Mouse (Mus musculus) CD8-positive naive resting alpha-beta T cell, adult 2 months (primary cell): ENCODE measurements around the gene Ankrd13b.

ENCODE experiments used
- DNase-seq, 2 experiments: peaks; one replicate each; pipeline ENCODE4 v3.0.0; 2022; ENCODE audit warnings: low read depth in 2 of 2, low spot score in 2 of 2

Ankrd13b gene

GRCm38 (mm10) chr11:77508068-77509021 lies 18.9 kb upstream of the Ankrd13b start:
- DNase-seq = peak; percentile 86 to 87

GRCm38 (mm10) chr11:77507426-77507825 lies 17.9 kb upstream of the Ankrd13b start:
- DNase-seq = no peak

- no peak for DNase-seq
Measured at GRCm38 (mm10) chr11:77506941-77507340, 17.5 kb upstream of the Ankrd13b start.

- no peak for DNase-seq
Measured at GRCm38 (mm10) chr11:77506273-77506672, 16.8 kb upstream of the Ankrd13b start.

- DNase-seq = no peak
Measured at GRCm38 (mm10) chr11:77505291-77505980, 16.0 kb upstream of the Ankrd13b start.

- DNase-seq = no peak
Measured at GRCm38 (mm10) chr11:77504377-77504776, 14.9 kb upstream of the Ankrd13b start.

- DNase-seq = no peak
Measured at GRCm38 (mm10) chr11:77503511-77503910, 14.0 kb upstream of the Ankrd13b start.

GRCm38 (mm10) chr11:77502481-77502880 lies 13.0 kb upstream of the Ankrd13b start:
- no peak for DNase-seq

- DNase-seq = no peak
Measured at GRCm38 (mm10) chr11:77501971-77502370, 12.5 kb upstream of the Ankrd13b start.

- peak; percentile 66 to 74 for DNase-seq
Measured at GRCm38 (mm10) chr11:77501392-77501791, 11.9 kb upstream of the Ankrd13b start.

GRCm38 (mm10) chr11:77500361-77501325 lies 11.2 kb upstream of the Ankrd13b start:
- no peak for DNase-seq

- DNase-seq = no peak
Measured at GRCm38 (mm10) chr11:77499354-77499753, 9.9 kb upstream of the Ankrd13b start.

GRCm38 (mm10) chr11:77498261-77499139 lies 9.0 kb upstream of the Ankrd13b start:
- no peak for DNase-seq

GRCm38 (mm10) chr11:77497851-77498250 lies 8.4 kb upstream of the Ankrd13b start:
- DNase-seq = no peak

- peak; percentile 41 to 60 for DNase-seq
Measured at GRCm38 (mm10) chr11:77497341-77497756, 7.9 kb upstream of the Ankrd13b start.

- DNase-seq = no peak
Measured at GRCm38 (mm10) chr11:77495507-77495906, 6.0 kb upstream of the Ankrd13b start.

- DNase-seq = no peak
Measured at GRCm38 (mm10) chr11:77494782-77495181, 5.3 kb upstream of the Ankrd13b start.

GRCm38 (mm10) chr11:77494344-77494676 lies 4.8 kb upstream of the Ankrd13b start:
- no peak for DNase-seq

- no peak for DNase-seq
Measured at GRCm38 (mm10) chr11:77493512-77494343, 4.2 kb upstream of the Ankrd13b start, which contains the start of gene Git1. Git1 (plus strand) TSS chr11:77493562.
